Mouse (Mus musculus): Measurements from ENCODE around the gene Tk1.

GRCm38 (mm10) chr11:117848985-117849671, 23.2 kb upstream of the Tk1 start, which contains the start of gene Birc5:
- peak; percentile 92 for TF ChIP-seq POLR2A (IDR thresholded peaks at IDR 0.05; ENCODE audit: insufficient read length, low read depth)
- TF ChIP-seq MYOG (IDR thresholded peaks at IDR 0.05; ENCODE audit: control insufficient read depth in 1 of 3, insufficient read depth in 1 of 3, insufficient read length in 2 of 3, low read depth in 2 of 3) = peak; percentile 39 to 88 (median 54)
- TF ChIP-seq TCF12 (IDR thresholded peaks at IDR 0.05; ENCODE audit: insufficient read depth, poor library complexity, severe bottlenecking) = no peak
- TF ChIP-seq E2F4 (IDR thresholded peaks at IDR 0.05; ENCODE audit: insufficient read depth) = peak; percentile 100
- TF ChIP-seq POLR2AphosphoS2 (IDR thresholded peaks at IDR 0.05; ENCODE audit: insufficient read length, low read depth) = peak; percentile 93
- TF ChIP-seq MYOD1 (IDR thresholded peaks at IDR 0.05; ENCODE audit: control insufficient read depth in 1 of 3, insufficient read length in 2 of 3, low read depth in 2 of 3) = peak in 2 of 3 experiments; percentile 71 to 77
- no peak for TF ChIP-seq CEBPB (IDR thresholded peaks at IDR 0.05; ENCODE audit: insufficient read depth, poor library complexity, severe bottlenecking)
- TF ChIP-seq USF1 (IDR thresholded peaks at IDR 0.05; ENCODE audit: low read depth) = no peak
- no peak for TF ChIP-seq REST (IDR thresholded peaks at IDR 0.05; ENCODE audit: insufficient read depth, insufficient read length)
- TF ChIP-seq MAX (IDR thresholded peaks at IDR 0.05; ENCODE audit: low read depth) = no peak
